Mouse (Mus musculus) limb, embryonic 12.5 days (tissue): ENCODE measurements at regions not wholly inside any gene's neighbourhood (a gene's known extent, or its start where the extent isn't known, plus 50 kb on each side); places are given as distances from the start of the nearest gene placed in this dataset.

Experiments
- ATAC-seq: fragments of 200-750 bp; cut with Nextera tagmentation; 2 replicates; pipeline ENCODE4 v1.8.0; 2017; ENCODE audit warnings: low read depth, moderate TSS enrichment; ENCODE audit not compliant: insufficient number of reproducible peaks, insufficient read depth, low FRiP score, low TSS enrichment
- H3K27ac ChIP-seq: fragments of 300-500 bp; sonication (generic); 2 replicates; pipeline ENCODE4 v1.5.1; 2016; ENCODE audit warnings: mild to moderate bottlenecking, moderate library complexity
- H3K27me3 ChIP-seq: fragments of 300-500 bp; sonication (generic); 2 replicates; pipeline ENCODE4 v1.6.1; 2016; ENCODE audit warnings: mild to moderate bottlenecking, moderate library complexity
- H3K36me3 ChIP-seq: fragments of 300-500 bp; sonication (generic); 2 replicates; pipeline ENCODE4 v1.6.1; 2016; ENCODE audit warnings: mild to moderate bottlenecking, moderate library complexity
- H3K4me1 ChIP-seq: fragments of 300-500 bp; sonication (generic); replicated peaks from 2 replicates; pipeline ENCODE4 v1.6.1; 2016
- H3K4me2 ChIP-seq: fragments of 300-500 bp; sonication (generic); 2 replicates; pipeline ENCODE4 v1.6.1; 2016; ENCODE audit warnings: mild to moderate bottlenecking, moderate library complexity
- H3K4me3 ChIP-seq: fragments of 300-500 bp; sonication (generic); replicated peaks from 2 replicates; pipeline ENCODE4 v1.5.1; 2016; ENCODE audit warnings: mild to moderate bottlenecking
- H3K9ac ChIP-seq: fragments of 300-500 bp; sonication (generic); replicated peaks from 2 replicates; pipeline ENCODE4 v1.6.1; 2016; ENCODE audit warnings: mild to moderate bottlenecking, moderate library complexity
- H3K9me3 ChIP-seq: fragments of 300-500 bp; sonication (generic); 2 replicates; pipeline ENCODE4 v1.6.1; 2016; ENCODE audit warnings: mild to moderate bottlenecking, moderate library complexity
- WGBS: fragments of 180-500 bp; shearing (Covaris S2); methylation state at CpG from one replicate; pipeline ENCODE4 v1.1.7; 2016; 5-methylcytosine and 5-hydroxymethylcytosine counted together

DNA sequence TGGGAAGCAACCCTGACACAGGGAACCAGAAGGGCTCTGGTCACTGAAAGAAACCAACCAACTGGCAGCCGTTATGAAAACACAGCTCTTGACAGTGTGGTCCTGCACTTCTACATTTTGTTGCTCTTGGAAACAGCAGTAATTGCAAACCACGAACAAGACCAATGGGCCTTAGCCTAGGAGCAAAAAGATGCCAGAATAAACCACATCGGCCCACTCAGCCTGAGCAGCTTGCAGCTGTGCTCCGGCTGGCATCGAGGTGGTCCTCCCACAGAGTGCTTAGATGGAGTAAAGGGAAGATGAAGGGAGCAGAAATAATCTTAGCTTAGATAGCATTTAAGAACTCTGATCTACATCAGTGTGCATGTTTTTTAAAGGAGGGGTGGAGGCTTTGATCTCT is 138.0 kb downstream of the Usp46 start:
- no peaks in the 10 kb centered on the region for H3K27me3 ChIP-seq
- H3K36me3 ChIP-seq: no peaks in the 10 kb centered on the region
- no peak overlapping the region for H3K4me3 ChIP-seq
- H3K9ac ChIP-seq: no peak overlapping the region
- no peak overlapping the region for H3K27ac ChIP-seq
- no peak for ATAC-seq
- 76% methylated on average over 5 of the region's 5 CpGs for WGBS
- peaks cover 6% of the 10 kb centered on the region; the same call in 1 of the 2 replicates for H3K9me3 ChIP-seq
- peaks cover 20% of the 10 kb centered on the region for H3K4me1 ChIP-seq
- no peak overlapping the region for H3K4me2 ChIP-seq

DNA sequence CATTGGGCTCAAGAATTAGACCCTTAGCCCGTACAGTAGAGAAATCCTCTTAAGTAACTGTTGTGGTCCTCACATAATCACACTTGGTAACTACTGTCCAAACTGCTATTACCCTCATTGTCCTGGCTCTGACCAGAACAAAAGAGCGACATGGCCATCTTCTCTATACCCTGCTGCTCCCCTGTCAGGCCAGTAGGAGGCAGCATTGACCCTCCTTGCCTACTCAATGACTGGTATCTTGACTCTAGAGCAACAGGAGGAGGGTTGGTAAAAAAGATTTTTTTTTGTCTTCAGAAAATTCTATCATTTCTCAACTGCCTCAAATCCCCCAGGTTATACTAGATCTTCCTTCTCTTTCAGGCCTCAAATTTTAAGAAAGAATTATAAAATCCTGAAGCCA is 130.4 kb downstream of the Usp46 start:
- Histone ChIP-seq H3K4me1 (no peaks in the 10 kb centered on the region), H3K4me3 (no peak overlapping the region), H3K4me2 (no peak overlapping the region), H3K27me3 (no peaks in the 10 kb centered on the region), H3K9ac (no peak overlapping the region), H3K36me3 (no peaks in the 10 kb centered on the region), H3K27ac (no peak overlapping the region), H3K9me3 (no peaks in the 10 kb centered on the region)
- no peak for ATAC-seq
- 54% methylated on average over 2 of the region's 2 CpGs for WGBS

DNA sequence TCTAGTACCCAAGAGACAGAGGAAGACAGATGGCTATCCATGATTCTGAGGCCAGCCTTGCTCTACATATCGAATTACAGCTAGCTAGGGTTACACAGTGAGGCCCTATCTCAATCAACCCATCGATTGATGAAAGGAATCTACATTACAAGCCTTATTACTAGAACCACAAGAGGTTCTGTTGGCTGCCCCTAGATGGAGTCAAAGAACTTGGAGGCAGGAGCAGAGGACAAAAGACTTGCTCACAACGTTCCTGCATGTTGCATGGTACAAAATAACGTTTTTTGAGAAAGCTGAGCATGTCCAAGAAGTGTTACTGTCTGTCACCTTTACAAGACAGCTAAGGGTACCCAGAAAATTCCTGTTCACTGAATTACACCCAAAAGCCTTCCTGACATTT is 129.8 kb downstream of the Usp46 start:
- no peak overlapping the region for H3K9ac ChIP-seq
- H3K4me2 ChIP-seq: no peak overlapping the region
- H3K27me3 ChIP-seq: no peaks in the 10 kb centered on the region
- no peak for ATAC-seq
- no peak overlapping the region for H3K27ac ChIP-seq
- H3K36me3 ChIP-seq: no peaks in the 10 kb centered on the region
- no peaks in the 10 kb centered on the region for H3K9me3 ChIP-seq
- H3K4me3 ChIP-seq: no peak overlapping the region
- no peaks in the 10 kb centered on the region for H3K4me1 ChIP-seq
- WGBS: 47% methylated on average over 4 of the region's 4 CpGs

DNA sequence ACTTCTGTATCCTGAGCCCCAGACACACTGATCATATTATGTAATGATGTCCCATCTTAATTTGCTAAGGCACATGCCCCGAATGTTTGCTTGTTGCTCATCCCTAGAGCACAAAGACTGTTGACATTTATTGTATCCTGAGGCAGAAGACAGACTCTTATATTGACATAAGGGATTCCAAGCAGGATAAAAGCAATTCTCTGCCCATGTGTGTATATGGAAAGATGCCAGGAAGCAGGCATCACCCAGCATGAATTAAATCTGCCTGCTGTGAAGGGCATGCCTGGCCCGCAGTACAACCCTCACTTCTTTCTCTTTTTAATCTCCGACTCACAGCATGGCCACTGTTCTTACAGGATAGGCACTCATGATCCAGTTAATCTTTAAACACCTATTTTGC is 125.3 kb downstream of the Usp46 start:
- no peak overlapping the region for H3K9ac ChIP-seq
- 78% methylated on average over 3 of the region's 3 CpGs for WGBS
- ATAC-seq: no peak

DNA sequence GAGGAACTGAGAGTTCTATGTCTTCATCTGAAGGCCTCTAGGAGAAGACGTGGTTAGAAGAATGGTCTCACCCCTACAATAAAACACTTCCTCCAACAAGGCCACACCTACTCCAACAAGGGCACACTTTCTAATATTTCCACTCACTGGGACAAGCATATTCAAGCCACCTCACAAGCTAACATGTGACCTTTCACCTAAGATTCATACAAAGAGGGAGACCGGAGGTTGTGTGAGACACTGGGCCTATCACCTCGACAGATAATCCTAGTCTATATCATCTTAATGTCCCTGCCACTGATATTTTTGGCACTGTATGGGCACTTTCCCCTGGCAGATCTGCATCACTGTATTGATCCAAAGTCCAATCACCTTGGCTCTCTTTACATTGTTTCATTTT is 122.6 kb downstream of the Usp46 start:
- ATAC-seq: no peak
- Histone ChIP-seq H3K4me3 (no peak overlapping the region), H3K27ac (no peak overlapping the region), H3K9me3 (no peaks in the 10 kb centered on the region), H3K4me1 (no peaks in the 10 kb centered on the region), H3K4me2 (no peak overlapping the region), H3K9ac (no peak overlapping the region), H3K27me3 (no peaks in the 10 kb centered on the region), H3K36me3 (no peaks in the 10 kb centered on the region)
- 93% methylated on average over 3 of the region's 3 CpGs for WGBS

More for the DNA sequence above, 125.3 kb downstream of the Usp46 start:
- no peaks in the 10 kb centered on the region for H3K4me1 ChIP-seq
- no peaks in the 10 kb centered on the region for H3K27me3 ChIP-seq
- no peaks in the 10 kb centered on the region for H3K9me3 ChIP-seq
- H3K4me2 ChIP-seq: no peak overlapping the region
- H3K4me3 ChIP-seq: no peak overlapping the region
- no peaks in the 10 kb centered on the region for H3K36me3 ChIP-seq
- H3K27ac ChIP-seq: no peak overlapping the region

DNA sequence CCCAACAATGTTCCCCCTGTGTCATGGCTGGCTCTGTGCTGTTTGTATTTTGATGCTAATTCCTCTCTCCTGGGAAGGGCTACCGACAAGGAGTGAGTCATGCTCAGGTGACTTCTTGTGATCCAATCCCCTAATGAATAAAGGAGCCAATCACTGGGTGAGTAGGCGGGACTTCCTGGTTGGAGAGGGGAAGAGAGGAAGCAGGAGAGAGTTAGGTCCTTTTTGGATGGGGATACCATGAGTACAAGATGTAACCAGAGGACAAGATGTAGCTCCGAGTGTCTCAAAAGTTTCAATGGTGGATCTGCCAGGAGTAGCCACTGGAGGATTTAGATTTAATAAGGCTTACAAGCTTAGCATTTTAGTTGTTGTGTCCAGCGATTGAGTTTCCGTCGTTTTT is 122.1 kb downstream of the Usp46 start:
- H3K27ac ChIP-seq: no peak overlapping the region
- H3K4me3 ChIP-seq: no peak overlapping the region
- 86% methylated on average over 6 of the region's 6 CpGs for WGBS
- H3K27me3 ChIP-seq: no peaks in the 10 kb centered on the region
- no peak for ATAC-seq
- no peak overlapping the region for H3K4me2 ChIP-seq
- H3K9ac ChIP-seq: no peak overlapping the region
- no peaks in the 10 kb centered on the region for H3K9me3 ChIP-seq
- H3K36me3 ChIP-seq: no peaks in the 10 kb centered on the region
- H3K4me1 ChIP-seq: peaks cover 5% of the 10 kb centered on the region; the same call in 1 of the 2 replicates

DNA sequence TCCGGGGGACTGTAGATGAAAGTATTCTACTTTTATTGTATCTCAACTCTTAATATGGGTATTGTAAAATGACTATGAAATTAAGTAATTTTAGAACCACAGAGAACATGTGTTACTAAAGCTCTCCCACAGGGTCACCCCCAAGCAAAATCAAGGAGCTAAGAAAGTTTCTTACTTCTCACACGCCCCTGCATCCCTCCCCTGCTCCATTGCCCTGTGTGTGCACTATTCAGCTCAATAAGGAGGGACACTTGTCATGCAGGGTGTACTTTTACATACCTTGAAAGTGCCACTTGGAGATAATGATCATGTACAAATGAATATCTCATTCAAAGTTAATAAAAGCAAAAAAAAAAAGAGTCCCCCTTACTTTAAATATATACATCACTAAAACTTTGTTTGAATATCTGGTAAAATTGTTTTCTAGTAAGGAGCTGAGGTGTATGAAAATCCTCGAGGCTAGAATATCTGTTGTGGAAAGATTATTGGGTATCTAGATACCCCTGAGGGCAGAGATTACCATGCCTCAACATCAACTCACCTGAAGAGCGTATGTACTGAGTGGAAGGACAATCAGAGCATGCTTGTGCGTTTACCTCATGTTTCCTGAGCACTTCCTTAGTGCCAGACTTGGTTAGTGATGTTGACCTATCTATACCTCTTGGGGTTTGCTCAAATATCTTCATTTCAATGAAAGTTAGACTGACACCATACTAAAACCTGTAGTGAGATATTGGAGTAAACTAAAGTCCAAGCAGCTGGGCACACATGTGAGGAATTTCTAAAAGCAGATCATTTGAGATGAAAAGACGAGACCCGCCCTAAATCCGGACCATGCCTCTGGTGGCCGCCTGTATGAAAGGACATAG is 120.0 kb downstream of the Usp46 start:
- Histone ChIP-seq H3K9ac (no peak overlapping the region), H3K27ac (no peak overlapping the region), H3K4me1 (peaks cover 13% of the 10 kb centered on the region; the same call in 1 of the 2 replicates), H3K9me3 (no peaks in the 10 kb centered on the region), H3K4me2 (no peak overlapping the region), H3K27me3 (no peaks in the 10 kb centered on the region), H3K4me3 (no peak overlapping the region), H3K36me3 (no peaks in the 10 kb centered on the region)
- 89% methylated on average over 9 of the region's 9 CpGs for WGBS
- no peak for ATAC-seq
